Mouse (Mus musculus) limb, embryonic 12.5 days (tissue): ENCODE data around the gene Myo6. TPM values are rescaled to one million over a fixed set of nuclear protein-coding genes. Genes with fewer than 3 reads are reported as not detected.
A peak's percentile ranks its signal among the peaks of the same experiment; 100 is the strongest.
"Not testable (repeated sequence)": the region's sequence is repeated elsewhere in the genome, so short reads cannot be mapped to it uniquely, and the experiment has no call there.

Experiments
- ATAC-seq: fragments of 200-750 bp; cut with Nextera tagmentation; 2 replicates; pipeline ENCODE4 v1.8.0; 2017; ENCODE audit warnings: low read depth, moderate TSS enrichment; ENCODE audit not compliant: insufficient number of reproducible peaks, insufficient read depth, low FRiP score, low TSS enrichment
- H3K27ac ChIP-seq: fragments of 300-500 bp; sonication (generic); 2 replicates; pipeline ENCODE4 v1.5.1; 2016; ENCODE audit warnings: mild to moderate bottlenecking, moderate library complexity
- H3K27me3 ChIP-seq: fragments of 300-500 bp; sonication (generic); 2 replicates; pipeline ENCODE4 v1.6.1; 2016; ENCODE audit warnings: mild to moderate bottlenecking, moderate library complexity
- H3K36me3 ChIP-seq: fragments of 300-500 bp; sonication (generic); 2 replicates; pipeline ENCODE4 v1.6.1; 2016; ENCODE audit warnings: mild to moderate bottlenecking, moderate library complexity
- H3K4me1 ChIP-seq: fragments of 300-500 bp; sonication (generic); replicated peaks from 2 replicates; pipeline ENCODE4 v1.6.1; 2016
- H3K4me2 ChIP-seq: fragments of 300-500 bp; sonication (generic); 2 replicates; pipeline ENCODE4 v1.6.1; 2016; ENCODE audit warnings: mild to moderate bottlenecking, moderate library complexity
- H3K4me3 ChIP-seq: fragments of 300-500 bp; sonication (generic); replicated peaks from 2 replicates; pipeline ENCODE4 v1.5.1; 2016; ENCODE audit warnings: mild to moderate bottlenecking
- H3K9ac ChIP-seq: fragments of 300-500 bp; sonication (generic); replicated peaks from 2 replicates; pipeline ENCODE4 v1.6.1; 2016; ENCODE audit warnings: mild to moderate bottlenecking, moderate library complexity
- H3K9me3 ChIP-seq: fragments of 300-500 bp; sonication (generic); 2 replicates; pipeline ENCODE4 v1.6.1; 2016; ENCODE audit warnings: mild to moderate bottlenecking, moderate library complexity
- whole genome bisulfite sequencing: fragments of 180-500 bp; shearing (Covaris S2); methylation state at CpG from one replicate; pipeline ENCODE4 v1.1.7; 2016; 5-methylcytosine and 5-hydroxymethylcytosine counted together
- polyA plus RNA-seq: library from polyadenylated mRNA; unstranded; fragments of >200 nt; fragmentation: Nextera tagmentation; extraction: Ambion mirVana; gene quantifications from 2 replicates; pipeline ENCODE4 v1.2.1, GENCODE M21; 2016

Gene Myo6
- polyA plus RNA-seq, 1 experiment from 2014 or later = 11.2 TPM

DNA sequence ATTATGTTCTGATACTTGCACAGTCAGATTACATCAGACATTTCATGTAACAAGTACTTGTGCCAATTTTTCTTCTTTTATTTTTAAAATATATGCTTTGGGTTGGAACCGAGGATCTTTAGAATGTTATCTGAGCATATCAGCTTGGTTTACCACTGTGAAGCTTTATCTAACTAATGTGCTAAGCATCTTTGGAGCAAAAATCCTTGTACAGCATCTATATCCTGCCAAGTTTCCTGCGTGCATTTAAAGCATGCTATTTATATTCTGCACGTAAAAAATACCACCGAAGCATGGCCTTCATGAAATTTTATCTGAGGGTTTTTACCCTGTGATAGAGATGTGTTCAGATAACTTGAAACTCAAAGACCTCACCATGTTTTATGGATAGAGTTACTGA, 131.3 kb downstream of the Myo6 start:
- WGBS = 81% methylated on average over 4 of the region's 4 CpGs
- no peaks in the 10 kb centered on the region for H3K4me1 ChIP-seq
- no peak overlapping the region for H3K4me3 ChIP-seq
- peaks cover 5% of the 10 kb centered on the region; the same call in 1 of the 2 replicates for H3K36me3 ChIP-seq
- no peak overlapping the region for H3K4me2 ChIP-seq
- peaks cover 6% of the 10 kb centered on the region; the same call in 1 of the 2 replicates for H3K9me3 ChIP-seq
- ATAC-seq = no peak
- no peak overlapping the region for H3K27ac ChIP-seq
- no peaks in the 10 kb centered on the region for H3K27me3 ChIP-seq
- H3K9ac ChIP-seq = no peak overlapping the region

DNA sequence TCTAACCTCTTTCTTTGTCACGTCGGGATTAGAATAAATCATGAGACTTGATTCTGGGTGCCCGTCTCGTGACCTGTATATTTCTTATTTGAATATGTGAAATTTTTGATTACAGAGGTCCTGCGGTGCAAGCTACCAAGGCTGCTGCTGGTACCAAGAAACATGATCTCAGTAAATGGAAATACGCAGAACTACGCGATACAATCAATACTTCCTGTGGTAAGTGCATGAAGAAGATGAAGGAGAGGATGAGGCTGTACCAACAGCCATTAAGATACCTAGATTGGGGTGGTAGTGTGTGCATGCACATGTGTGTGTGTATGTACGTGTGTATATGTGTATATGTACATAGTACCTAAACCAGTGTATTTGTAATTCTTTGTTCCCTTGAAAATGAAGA, 134.2 kb downstream of the Myo6 start:
- Histone ChIP-seq H3K4me1 (no peaks in the 10 kb centered on the region), H3K36me3 (no peaks in the 10 kb centered on the region), H3K27me3 (no peaks in the 10 kb centered on the region), H3K4me3 (no peak overlapping the region), H3K27ac (no peak overlapping the region), H3K4me2 (no peak overlapping the region), H3K9me3 (no peaks in the 10 kb centered on the region), H3K9ac (no peak overlapping the region)
- no peak for ATAC-seq
- WGBS = 89% methylated on average over 9 of the region's 9 CpGs

DNA sequence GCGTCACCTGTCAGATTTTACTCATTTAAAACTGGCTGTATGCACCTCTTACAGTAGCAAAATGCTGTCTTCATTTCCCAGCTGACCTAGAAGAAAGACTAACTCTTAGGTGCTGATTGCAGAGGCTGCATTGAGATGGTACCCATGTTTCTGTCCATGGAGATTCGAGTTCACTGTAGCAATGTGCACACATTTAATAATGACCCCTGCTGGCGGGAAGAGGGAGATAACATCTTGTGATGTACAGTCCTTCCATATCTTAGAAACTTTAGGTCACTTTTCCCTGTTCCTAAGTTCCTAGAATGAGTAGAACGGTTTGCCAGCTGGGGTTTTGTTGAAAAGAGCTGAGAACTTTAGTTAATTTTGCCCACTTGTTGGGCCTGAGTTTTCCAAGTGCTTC, 138.7 kb downstream of the Myo6 start:
- no peaks in the 10 kb centered on the region for H3K36me3 ChIP-seq
- no peak overlapping the region for H3K9ac ChIP-seq
- WGBS = 67% methylated on average over 4 of the region's 4 CpGs
- no peak overlapping the region for H3K27ac ChIP-seq
- H3K27me3 ChIP-seq = no peaks in the 10 kb centered on the region
- no peak overlapping the region for H3K4me2 ChIP-seq
- ATAC-seq = no peak
- H3K4me1 ChIP-seq = peaks cover 3% of the 10 kb centered on the region; the same call in 1 of the 2 replicates
- no peak overlapping the region for H3K4me3 ChIP-seq
- no peaks in the 10 kb centered on the region for H3K9me3 ChIP-seq

DNA sequence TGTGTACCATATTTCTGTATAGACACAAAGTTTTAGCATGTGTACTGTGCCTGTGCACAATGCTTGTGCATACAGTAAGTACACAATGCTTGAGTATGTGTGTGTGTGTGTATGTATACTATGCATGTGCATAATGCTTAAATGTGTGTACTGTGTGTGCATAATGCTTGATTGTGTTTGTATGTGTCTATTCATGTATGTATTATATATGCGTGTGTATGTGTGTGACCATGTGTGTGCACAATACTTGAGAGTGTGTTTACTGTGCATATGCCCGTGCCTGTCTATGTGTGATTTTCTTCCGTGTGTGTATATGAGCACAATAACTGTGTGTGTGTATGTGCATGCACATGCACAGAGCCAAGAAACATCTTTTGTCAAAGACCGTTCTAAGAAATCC, 141.6 kb downstream of the Myo6 start:
- Histone ChIP-seq H3K27me3 (no peaks in the 10 kb centered on the region), H3K36me3 (no peaks in the 10 kb centered on the region), H3K4me2 (no peak overlapping the region), H3K4me3 (no peak overlapping the region), H3K9me3 (no peaks in the 10 kb centered on the region), H3K4me1 (peaks cover 3% of the 10 kb centered on the region; the same call in 1 of the 2 replicates), H3K9ac (no peak overlapping the region), H3K27ac (no peak overlapping the region)
- WGBS = 91% methylated on average over 4 of the region's 4 CpGs
- no peak for ATAC-seq

DNA sequence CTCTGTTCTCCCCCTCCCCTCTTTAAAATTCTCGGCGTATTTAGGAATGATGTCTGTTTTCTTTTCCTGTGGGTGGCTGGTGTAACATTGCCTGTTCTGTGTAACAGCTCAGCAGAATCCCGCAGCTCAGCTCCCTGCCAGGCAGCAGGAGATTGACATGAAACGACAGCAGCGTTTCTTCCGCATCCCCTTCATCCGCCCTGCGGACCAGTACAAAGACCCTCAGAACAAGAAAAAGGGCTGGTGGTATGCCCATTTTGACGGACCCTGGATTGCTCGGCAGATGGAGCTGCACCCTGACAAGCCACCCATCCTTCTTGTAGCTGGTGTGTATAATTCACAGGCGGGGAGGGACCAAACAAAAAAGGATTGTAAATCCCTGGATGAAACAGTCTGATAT, 142.0 kb downstream of the Myo6 start:
- 54% methylated on average over 11 of the region's 11 CpGs for WGBS
- Histone ChIP-seq H3K4me1 (peaks cover 3% of the 10 kb centered on the region; the same call in 1 of the 2 replicates), H3K9ac (no peak overlapping the region), H3K36me3 (no peaks in the 10 kb centered on the region), H3K27ac (no peak overlapping the region), H3K9me3 (no peaks in the 10 kb centered on the region), H3K4me3 (no peak overlapping the region), H3K27me3 (no peaks in the 10 kb centered on the region), H3K4me2 (no peak overlapping the region)
- no peak for ATAC-seq

DNA sequence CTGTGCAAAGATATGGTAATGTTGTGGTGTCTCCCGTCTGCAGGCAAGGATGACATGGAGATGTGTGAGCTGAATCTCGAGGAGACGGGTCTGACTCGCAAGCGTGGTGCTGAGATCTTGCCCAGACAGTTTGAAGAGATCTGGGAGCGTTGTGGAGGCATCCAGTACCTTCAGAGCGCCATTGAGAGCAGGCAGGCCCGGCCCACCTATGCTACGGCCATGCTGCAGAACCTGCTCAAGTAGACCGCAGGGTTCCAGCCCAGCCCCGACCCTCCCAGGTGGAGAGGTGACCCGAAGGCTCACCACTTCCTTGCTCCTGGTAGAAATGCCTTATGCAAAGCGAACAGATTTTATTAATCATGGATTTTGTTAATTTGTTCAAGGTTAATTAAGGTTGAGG, 142.8 kb downstream of the Myo6 start:
- Histone ChIP-seq H3K9me3 (no peaks in the 10 kb centered on the region), H3K27ac (no peak overlapping the region), H3K4me2 (no peak overlapping the region), H3K27me3 (no peaks in the 10 kb centered on the region), H3K9ac (no peak overlapping the region), H3K4me1 (peaks cover 3% of the 10 kb centered on the region; the same call in 1 of the 2 replicates), H3K4me3 (no peak overlapping the region), H3K36me3 (no peaks in the 10 kb centered on the region)
- ATAC-seq = no peak
- WGBS = 80% methylated on average over 13 of the region's 13 CpGs

DNA sequence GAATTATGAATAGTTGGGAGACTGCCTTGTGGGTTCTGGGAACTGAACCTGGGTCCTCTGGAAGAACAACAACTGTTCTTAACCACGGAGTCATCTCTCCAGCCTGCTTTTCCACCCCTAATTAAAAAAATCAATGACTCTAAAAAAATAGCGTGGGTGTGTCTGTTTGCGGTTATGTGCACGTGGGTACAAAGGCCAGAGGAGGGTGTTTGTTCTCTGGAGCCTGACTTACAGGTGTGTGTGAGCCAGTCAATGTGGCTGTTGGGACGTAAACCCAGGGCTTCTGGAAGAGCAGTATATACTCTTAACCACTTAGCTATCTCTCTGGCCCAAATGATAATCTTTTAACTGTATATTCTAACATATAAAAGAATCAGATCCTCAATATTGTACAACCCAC, 148.8 kb downstream of the Myo6 start:
- Histone ChIP-seq H3K27ac (no peak overlapping the region), H3K9me3 (no peaks in the 10 kb centered on the region), H3K36me3 (no peaks in the 10 kb centered on the region), H3K9ac (no peak overlapping the region), H3K4me1 (no peaks in the 10 kb centered on the region), H3K4me3 (no peak overlapping the region), H3K4me2 (no peak overlapping the region), H3K27me3 (no peaks in the 10 kb centered on the region)
- WGBS = 79% methylated on average over 5 of the region's 5 CpGs
- ATAC-seq = no peak

DNA sequence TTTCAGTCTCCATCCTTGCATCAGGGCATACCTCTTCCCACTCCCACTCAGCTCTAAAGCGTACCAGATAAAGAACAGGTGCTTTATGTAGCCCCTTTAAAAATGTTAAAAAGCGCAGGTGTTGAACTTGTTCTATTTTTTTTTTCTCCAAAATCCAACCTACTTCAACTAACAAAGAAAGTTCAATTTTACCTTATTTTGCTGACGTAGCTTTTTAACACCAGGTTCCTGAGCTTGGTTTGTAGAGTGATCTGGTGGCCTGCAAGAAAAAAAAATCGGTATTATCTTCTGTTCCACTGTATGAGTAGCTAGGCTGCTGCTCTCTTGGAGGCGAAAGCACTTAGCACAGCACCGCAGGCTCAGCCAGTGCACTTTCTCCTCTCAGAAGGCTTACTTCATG, 151.1 kb downstream of the Myo6 start:
- H3K27ac ChIP-seq = no peak overlapping the region
- no peak overlapping the region for H3K4me2 ChIP-seq
- no peak overlapping the region for H3K4me3 ChIP-seq
- no peaks in the 10 kb centered on the region for H3K36me3 ChIP-seq
- no peaks in the 10 kb centered on the region for H3K9me3 ChIP-seq
- no peaks in the 10 kb centered on the region for H3K4me1 ChIP-seq
- ATAC-seq = no peak
- H3K27me3 ChIP-seq = no peaks in the 10 kb centered on the region
- 86% methylated on average over 6 of the region's 6 CpGs for WGBS
- H3K9ac ChIP-seq = no peak overlapping the region

DNA sequence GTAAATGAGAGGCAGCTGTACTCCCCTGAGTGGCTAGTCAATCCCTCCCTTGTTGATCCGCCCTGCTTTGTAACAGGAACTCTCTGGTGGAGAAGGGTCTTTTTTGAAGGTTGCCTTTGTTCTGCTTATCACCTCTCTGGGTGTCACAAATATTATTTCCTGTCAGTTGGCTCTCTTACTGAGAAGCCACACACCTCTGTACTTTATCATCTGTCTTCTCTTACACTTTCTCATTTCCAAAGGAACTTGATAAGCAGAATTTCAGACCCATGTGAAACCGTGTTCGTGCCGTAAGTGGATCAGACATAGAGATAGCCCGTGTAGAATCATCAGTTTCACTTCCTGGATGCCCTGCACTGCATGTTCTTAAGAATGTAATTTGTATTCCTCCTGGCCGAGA, 153.2 kb downstream of the Myo6 start:
- H3K9me3 ChIP-seq = no peaks in the 10 kb centered on the region
- H3K4me3 ChIP-seq = no peak overlapping the region
- no peak for ATAC-seq
- no peak overlapping the region for H3K27ac ChIP-seq
- no peaks in the 10 kb centered on the region for H3K36me3 ChIP-seq
- no peak overlapping the region for H3K4me2 ChIP-seq
- no peaks in the 10 kb centered on the region for H3K27me3 ChIP-seq
- no peak overlapping the region for H3K9ac ChIP-seq
- WGBS = 87% methylated on average over 6 of the region's 6 CpGs
- H3K4me1 ChIP-seq = no peaks in the 10 kb centered on the region

DNA sequence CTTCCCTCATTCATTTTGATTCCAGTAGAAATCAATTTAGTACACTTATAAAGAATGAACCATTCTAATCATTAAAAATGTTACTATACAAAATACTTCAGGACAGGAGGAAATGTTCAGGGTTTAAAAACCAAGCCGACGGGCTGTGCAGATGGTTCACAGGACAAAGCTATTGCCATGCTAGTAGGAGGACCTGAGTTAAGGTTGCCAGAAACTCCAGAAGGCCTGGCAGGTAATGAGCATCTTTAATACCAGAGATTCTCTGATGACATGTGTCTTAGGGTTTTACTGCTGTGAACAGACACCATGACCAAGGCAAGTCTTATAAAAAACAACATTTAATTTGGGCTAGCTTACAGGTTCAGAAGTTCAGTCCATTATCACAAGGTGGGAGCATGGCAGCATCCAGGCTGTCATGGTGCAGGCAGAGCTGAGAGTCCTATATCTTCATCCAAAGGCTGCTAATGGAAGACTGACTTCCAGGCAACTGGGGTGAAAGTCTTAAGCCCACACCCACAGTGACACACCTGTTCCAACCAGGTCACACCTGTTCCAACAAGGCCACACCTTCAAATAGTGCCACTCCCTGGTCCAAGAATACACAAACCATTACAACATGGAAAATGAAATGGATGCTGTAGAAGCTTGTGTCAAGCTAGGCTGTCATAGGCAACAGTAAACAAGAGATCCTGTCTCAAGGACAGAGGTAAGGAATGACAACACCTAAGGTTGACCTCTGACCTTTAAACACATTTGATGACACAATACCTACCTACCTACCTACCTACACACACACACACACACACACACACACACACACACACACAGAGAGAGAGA, 156.4 kb downstream of the Myo6 start:
- WGBS = 94% methylated on average over 2 of the region's 2 CpGs
- H3K4me1 ChIP-seq, H3K9ac ChIP-seq, H3K4me3 ChIP-seq, H3K36me3 ChIP-seq, H3K4me2 ChIP-seq, H3K27me3 ChIP-seq, ATAC-seq, H3K27ac ChIP-seq, H3K9me3 ChIP-seq: not testable (repeated sequence)

DNA sequence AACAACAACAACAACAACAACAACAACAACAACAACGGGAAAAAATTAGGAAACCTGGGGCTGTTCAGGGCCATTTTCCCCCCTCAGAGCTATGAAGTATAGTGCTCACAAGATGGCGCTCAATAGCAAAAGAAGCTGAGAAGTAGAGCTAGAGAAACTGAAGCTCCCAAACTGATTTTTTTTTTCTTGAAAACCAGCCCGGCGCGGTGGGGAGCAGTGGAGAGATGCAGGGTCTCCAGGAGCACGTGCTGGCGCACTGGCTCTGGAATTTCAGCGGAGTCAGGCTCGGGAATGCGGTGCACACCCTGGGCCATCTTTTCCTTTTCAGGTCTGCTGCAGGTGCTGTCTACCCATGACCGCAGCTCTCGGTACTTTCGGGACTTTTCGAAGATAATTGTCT, 167.3 kb downstream of the Myo6 start:
- no peaks in the 10 kb centered on the region for H3K9me3 ChIP-seq
- H3K4me1 ChIP-seq = peaks cover 7% of the 10 kb centered on the region; the same call in 1 of the 2 replicates
- H3K27me3 ChIP-seq = peaks cover 5% of the 10 kb centered on the region; the same call in 1 of the 2 replicates
- peak; percentile 66 for ATAC-seq
- H3K4me2 ChIP-seq = peak overlapping the region; percentile 52
- WGBS = 24% methylated on average over 14 of the region's 14 CpGs
- H3K36me3 ChIP-seq = no peaks in the 10 kb centered on the region
- H3K27ac ChIP-seq = no peak overlapping the region
- no peak overlapping the region for H3K9ac ChIP-seq
- no peak overlapping the region for H3K4me3 ChIP-seq

DNA sequence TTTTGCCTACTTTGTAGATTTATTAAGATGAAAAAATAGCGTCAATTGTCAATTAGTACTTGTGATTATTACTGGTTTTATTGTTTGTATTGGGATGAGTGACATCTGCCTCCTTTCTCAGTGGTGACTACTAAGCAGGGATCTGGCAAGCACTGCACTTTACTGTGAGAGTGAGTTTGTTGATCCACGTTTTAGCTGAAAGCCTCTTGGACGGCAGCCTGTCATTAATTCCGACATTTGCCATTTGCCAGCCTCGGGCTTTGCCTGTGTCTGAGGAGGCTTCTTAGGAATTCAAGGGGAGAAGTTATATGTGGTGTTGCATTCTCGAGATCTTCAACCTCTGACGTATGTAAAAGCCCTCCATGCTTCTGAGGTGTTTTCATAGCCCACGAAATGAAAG, 168.6 kb downstream of the Myo6 start:
- Histone ChIP-seq H3K9ac (no peak overlapping the region), H3K4me1 (peaks cover 7% of the 10 kb centered on the region; the same call in 1 of the 2 replicates), H3K4me3 (no peak overlapping the region), H3K4me2 (no peak overlapping the region), H3K27me3 (peaks cover 5% of the 10 kb centered on the region; the same call in 1 of the 2 replicates), H3K36me3 (no peaks in the 10 kb centered on the region), H3K9me3 (no peaks in the 10 kb centered on the region), H3K27ac (no peak overlapping the region)
- 39% methylated on average over 8 of the region's 8 CpGs for WGBS
- ATAC-seq = no peak
